Mouse (Mus musculus): ENCODE measurements around the gene Arhgef12. TPM values are rescaled to one million over a fixed set of nuclear protein-coding genes. Genes with fewer than 3 reads are reported as not detected.
A peak's percentile ranks its signal among the peaks of the same experiment; 100 is the strongest.

The Arhgef12 gene
- polyA plus RNA-seq, 1 experiment from 2014 or later, result 20.5 TPM

DNA sequence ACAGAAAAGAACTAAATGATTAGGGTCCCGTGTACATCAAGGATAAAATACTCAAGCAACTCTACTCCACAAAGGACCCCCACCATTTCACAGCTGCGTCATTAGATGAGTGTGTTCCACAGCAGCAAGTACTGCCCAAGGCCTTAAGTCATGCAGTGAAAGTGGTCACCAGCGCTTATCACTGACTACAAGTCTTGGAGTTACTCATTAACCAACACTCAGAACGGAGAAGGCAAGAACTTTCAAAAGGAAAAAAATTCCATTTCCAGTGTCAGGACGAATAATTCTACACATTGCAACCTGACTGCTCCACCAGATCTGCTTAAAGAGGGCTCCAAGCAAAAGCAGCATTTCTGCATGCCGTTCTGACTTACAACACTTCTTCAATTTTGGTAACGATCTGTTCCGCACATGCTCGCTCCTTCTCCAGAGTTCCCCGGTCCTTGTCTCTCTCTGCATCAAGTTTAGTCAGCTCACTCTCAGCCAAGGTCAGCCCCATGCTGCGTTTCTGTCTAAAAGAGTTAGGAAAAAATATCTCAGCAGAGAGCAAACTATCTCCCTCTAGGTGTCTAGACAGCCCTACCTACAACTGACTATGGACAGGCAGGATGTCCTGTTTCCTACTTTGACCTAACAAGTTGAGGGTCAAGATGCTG lies 106.3 kb downstream of the Arhgef12 start:
- no peak overlapping the region for H3K27ac ChIP-seq (replicated peaks in 1 of 2; ENCODE audit: control insufficient read depth in 1 of 2, insufficient read depth in 1 of 2, low read depth in 2 of 2, low read length in 2 of 2)
- no peaks in the 10 kb centered on the region for H3K27me3 ChIP-seq (ENCODE audit: control insufficient read depth, insufficient read depth, low read length)
- H3K9me3 ChIP-seq (ENCODE audit: control insufficient read depth, low read length), result no peaks in the 10 kb centered on the region
- no peak overlapping the region for H3K9ac ChIP-seq (ENCODE audit: low read length)
- H3K4me2 ChIP-seq (ENCODE audit: low read length), result no peak overlapping the region
- no peak for ATAC-seq (ENCODE audit: insufficient number of reproducible peaks, insufficient read depth, low FRiP score, low read depth)
- 89% methylated on average over 11 of the region's 11 CpGs for WGBS
- no peak overlapping the region for H3K4me3 ChIP-seq (ENCODE audit: control insufficient read depth in 1 of 2, insufficient read depth in 1 of 2, low read depth in 1 of 2, low read length in 2 of 2)
- peaks cover 91% of the 10 kb centered on the region for H3K36me3 ChIP-seq (ENCODE audit: control insufficient read depth, insufficient read depth, low read length)
- no peaks in the 10 kb centered on the region for H3K4me1 ChIP-seq (ENCODE audit: control insufficient read depth in 2 of 2, insufficient read depth in 2 of 2, low read length in 2 of 2)

DNA sequence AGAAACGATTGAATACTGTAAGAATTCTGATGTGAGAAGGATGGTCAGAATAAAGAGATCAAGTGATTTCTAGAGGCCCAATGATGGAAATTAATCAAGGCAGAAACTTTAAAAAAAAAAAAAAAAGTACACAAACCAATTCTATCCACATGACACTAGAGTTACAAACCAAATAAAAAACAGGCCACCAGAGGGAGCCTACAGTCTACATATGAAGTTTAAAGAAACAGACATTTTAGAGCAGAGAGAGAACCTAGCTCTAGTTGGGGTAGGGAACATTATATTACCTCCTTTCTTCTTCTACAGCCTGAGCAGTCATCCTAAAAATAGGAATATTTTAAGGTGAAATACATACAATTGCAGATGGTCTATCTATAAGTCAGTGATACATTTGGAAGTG lies 107.0 kb downstream of the Arhgef12 start:
- Histone ChIP-seq H3K27ac (replicated peaks in 1 of 2; ENCODE audit: control insufficient read depth in 1 of 2, insufficient read depth in 1 of 2, low read depth in 2 of 2, low read length in 2 of 2) (no peak overlapping the region), H3K4me3 (ENCODE audit: control insufficient read depth in 1 of 2, insufficient read depth in 1 of 2, low read depth in 1 of 2, low read length in 2 of 2) (no peak overlapping the region), H3K4me1 (ENCODE audit: control insufficient read depth in 2 of 2, insufficient read depth in 2 of 2, low read length in 2 of 2) (no peaks in the 10 kb centered on the region), H3K9me3 (ENCODE audit: control insufficient read depth, low read length) (no peaks in the 10 kb centered on the region), H3K4me2 (ENCODE audit: low read length) (no peak overlapping the region), H3K36me3 (ENCODE audit: control insufficient read depth, insufficient read depth, low read length) (peaks cover 93% of the 10 kb centered on the region), H3K27me3 (ENCODE audit: control insufficient read depth, insufficient read depth, low read length) (no peaks in the 10 kb centered on the region), H3K9ac (ENCODE audit: low read length) (no peak overlapping the region)
- 88% methylated on average over 1 of the region's 1 CpGs for WGBS
- ATAC-seq (ENCODE audit: insufficient number of reproducible peaks, insufficient read depth, low FRiP score, low read depth), result no peak

DNA sequence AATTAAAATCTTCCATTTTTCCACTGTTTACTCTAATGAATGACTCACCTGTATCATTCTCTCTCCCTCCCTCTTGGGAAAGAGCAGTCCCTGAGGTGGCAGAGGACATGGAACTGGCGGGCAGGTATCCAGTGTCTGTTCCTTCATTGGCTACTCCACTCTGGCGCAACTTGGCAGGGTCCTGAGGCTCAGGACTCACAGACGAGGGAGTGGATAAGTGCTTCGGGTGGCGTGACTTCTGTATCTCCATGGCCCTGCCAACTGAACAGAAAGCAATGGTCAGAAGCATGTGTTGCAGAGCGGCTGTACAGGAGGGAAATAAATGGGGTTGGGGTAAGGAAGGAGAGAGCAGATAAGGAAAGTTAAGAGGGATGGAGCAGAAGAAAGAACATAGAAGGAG lies 109.5 kb downstream of the Arhgef12 start:
- no peak overlapping the region for H3K27ac ChIP-seq (replicated peaks in 1 of 2; ENCODE audit: control insufficient read depth in 1 of 2, insufficient read depth in 1 of 2, low read depth in 2 of 2, low read length in 2 of 2)
- no peaks in the 10 kb centered on the region for H3K4me1 ChIP-seq (ENCODE audit: control insufficient read depth in 2 of 2, insufficient read depth in 2 of 2, low read length in 2 of 2)
- ATAC-seq (ENCODE audit: insufficient number of reproducible peaks, insufficient read depth, low FRiP score, low read depth), result no peak
- no peak overlapping the region for H3K9ac ChIP-seq (ENCODE audit: low read length)
- no peaks in the 10 kb centered on the region for H3K9me3 ChIP-seq (ENCODE audit: control insufficient read depth, low read length)
- no peak overlapping the region for H3K4me3 ChIP-seq (ENCODE audit: control insufficient read depth in 1 of 2, insufficient read depth in 1 of 2, low read depth in 1 of 2, low read length in 2 of 2)
- H3K36me3 ChIP-seq (ENCODE audit: control insufficient read depth, insufficient read depth, low read length), result peaks cover 91% of the 10 kb centered on the region
- WGBS, result 80% methylated on average over 6 of the region's 6 CpGs
- H3K27me3 ChIP-seq (ENCODE audit: control insufficient read depth, insufficient read depth, low read length), result no peaks in the 10 kb centered on the region
- H3K4me2 ChIP-seq (ENCODE audit: low read length), result no peak overlapping the region

DNA sequence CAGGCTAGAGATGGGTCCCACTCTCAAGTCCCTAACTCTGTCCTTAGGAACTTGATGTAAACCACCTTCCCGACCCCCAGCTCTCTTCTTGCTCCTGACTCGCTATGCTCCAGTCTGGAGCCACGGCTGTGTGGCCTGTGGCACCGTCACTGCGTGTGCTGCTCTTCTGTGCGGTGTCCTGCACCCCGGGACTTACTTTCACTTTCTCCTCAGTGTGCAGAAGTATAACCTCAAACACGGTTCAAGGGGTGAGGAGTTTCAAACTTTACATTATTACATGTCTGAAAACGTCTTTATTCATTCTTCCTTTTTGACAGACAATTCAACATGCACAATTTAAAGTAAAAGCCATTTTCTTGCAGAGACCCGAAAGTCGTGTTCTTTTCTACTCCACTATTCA lies 111.7 kb downstream of the Arhgef12 start:
- 88% methylated on average over 11 of the region's 11 CpGs for WGBS
- no peak overlapping the region for H3K4me2 ChIP-seq (ENCODE audit: low read length)
- no peaks in the 10 kb centered on the region for H3K4me1 ChIP-seq (ENCODE audit: control insufficient read depth in 2 of 2, insufficient read depth in 2 of 2, low read length in 2 of 2)
- no peaks in the 10 kb centered on the region for H3K9me3 ChIP-seq (ENCODE audit: control insufficient read depth, low read length)
- ATAC-seq (ENCODE audit: insufficient number of reproducible peaks, insufficient read depth, low FRiP score, low read depth), result no peak
- H3K4me3 ChIP-seq (ENCODE audit: control insufficient read depth in 1 of 2, insufficient read depth in 1 of 2, low read depth in 1 of 2, low read length in 2 of 2), result no peak overlapping the region
- H3K27me3 ChIP-seq (ENCODE audit: control insufficient read depth, insufficient read depth, low read length), result no peaks in the 10 kb centered on the region
- H3K27ac ChIP-seq (replicated peaks in 1 of 2; ENCODE audit: control insufficient read depth in 1 of 2, insufficient read depth in 1 of 2, low read depth in 2 of 2, low read length in 2 of 2), result no peak overlapping the region
- H3K36me3 ChIP-seq (ENCODE audit: control insufficient read depth, insufficient read depth, low read length), result peaks cover 90% of the 10 kb centered on the region
- H3K9ac ChIP-seq (ENCODE audit: low read length), result no peak overlapping the region

DNA sequence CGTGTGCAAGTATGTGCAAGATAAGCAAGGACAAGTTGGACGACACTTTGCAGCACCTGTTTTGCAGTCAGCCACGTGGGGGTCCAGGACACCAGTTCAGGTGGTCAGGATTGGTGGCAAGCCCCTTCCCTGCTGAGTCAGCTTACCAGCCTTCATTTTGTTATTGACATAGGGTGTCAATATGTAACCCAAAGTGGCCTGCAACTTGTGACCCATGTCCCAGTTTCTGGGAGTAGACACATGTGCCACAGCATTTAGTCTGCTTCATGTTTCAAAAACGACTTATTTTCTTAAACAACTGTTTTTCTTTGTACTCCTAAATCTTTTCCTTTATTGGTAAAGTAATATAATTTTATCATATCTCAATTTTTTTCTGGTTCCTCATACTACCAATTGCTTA lies 112.3 kb downstream of the Arhgef12 start:
- no peak overlapping the region for H3K27ac ChIP-seq (replicated peaks in 1 of 2; ENCODE audit: control insufficient read depth in 1 of 2, insufficient read depth in 1 of 2, low read depth in 2 of 2, low read length in 2 of 2)
- no peaks in the 10 kb centered on the region for H3K9me3 ChIP-seq (ENCODE audit: control insufficient read depth, low read length)
- H3K36me3 ChIP-seq (ENCODE audit: control insufficient read depth, insufficient read depth, low read length), result peaks cover 90% of the 10 kb centered on the region
- H3K4me1 ChIP-seq (ENCODE audit: control insufficient read depth in 2 of 2, insufficient read depth in 2 of 2, low read length in 2 of 2), result no peaks in the 10 kb centered on the region
- H3K4me3 ChIP-seq (ENCODE audit: control insufficient read depth in 1 of 2, insufficient read depth in 1 of 2, low read depth in 1 of 2, low read length in 2 of 2), result no peak overlapping the region
- no peak overlapping the region for H3K9ac ChIP-seq (ENCODE audit: low read length)
- 89% methylated on average over 4 of the region's 4 CpGs for WGBS
- H3K4me2 ChIP-seq (ENCODE audit: low read length), result no peak overlapping the region
- no peak for ATAC-seq (ENCODE audit: insufficient number of reproducible peaks, insufficient read depth, low FRiP score, low read depth)
- no peaks in the 10 kb centered on the region for H3K27me3 ChIP-seq (ENCODE audit: control insufficient read depth, insufficient read depth, low read length)

DNA sequence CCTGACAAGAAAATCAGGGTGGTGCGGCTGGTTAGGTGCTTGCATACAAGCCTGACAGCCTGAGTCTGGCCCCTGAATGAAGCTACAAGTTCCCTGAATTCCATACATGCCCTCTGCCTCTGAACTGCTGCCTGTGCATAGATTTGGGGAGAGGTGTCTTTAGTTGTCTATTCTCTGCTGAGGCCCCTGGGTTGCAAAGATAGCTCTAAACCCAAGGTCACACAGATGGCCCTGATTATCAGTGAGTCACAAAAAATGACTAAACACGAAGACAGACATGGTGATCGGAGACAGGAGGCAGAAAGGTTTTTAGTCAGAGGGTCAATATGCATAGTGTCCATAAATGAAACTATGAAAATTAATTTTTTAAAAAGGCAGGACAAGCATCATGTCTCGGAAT lies 113.4 kb downstream of the Arhgef12 start:
- H3K4me2 ChIP-seq (ENCODE audit: low read length), result no peak overlapping the region
- no peak for ATAC-seq (ENCODE audit: insufficient number of reproducible peaks, insufficient read depth, low FRiP score, low read depth)
- H3K9me3 ChIP-seq (ENCODE audit: control insufficient read depth, low read length), result no peaks in the 10 kb centered on the region
- H3K4me1 ChIP-seq (ENCODE audit: control insufficient read depth in 2 of 2, insufficient read depth in 2 of 2, low read length in 2 of 2), result no peaks in the 10 kb centered on the region
- H3K27me3 ChIP-seq (ENCODE audit: control insufficient read depth, insufficient read depth, low read length), result no peaks in the 10 kb centered on the region
- H3K4me3 ChIP-seq (ENCODE audit: control insufficient read depth in 1 of 2, insufficient read depth in 1 of 2, low read depth in 1 of 2, low read length in 2 of 2), result no peak overlapping the region
- WGBS, result 57% methylated on average over 4 of the region's 4 CpGs
- peaks cover 88% of the 10 kb centered on the region for H3K36me3 ChIP-seq (ENCODE audit: control insufficient read depth, insufficient read depth, low read length)
- no peak overlapping the region for H3K9ac ChIP-seq (ENCODE audit: low read length)
- 0 out of 4 replicates have a peak overlapping the region, but pooled peaks of 1 of the 2 experiments have one; percentile 9 for H3K27ac ChIP-seq (replicated peaks in 1 of 2; ENCODE audit: control insufficient read depth in 1 of 2, insufficient read depth in 1 of 2, low read depth in 2 of 2, low read length in 2 of 2)

DNA sequence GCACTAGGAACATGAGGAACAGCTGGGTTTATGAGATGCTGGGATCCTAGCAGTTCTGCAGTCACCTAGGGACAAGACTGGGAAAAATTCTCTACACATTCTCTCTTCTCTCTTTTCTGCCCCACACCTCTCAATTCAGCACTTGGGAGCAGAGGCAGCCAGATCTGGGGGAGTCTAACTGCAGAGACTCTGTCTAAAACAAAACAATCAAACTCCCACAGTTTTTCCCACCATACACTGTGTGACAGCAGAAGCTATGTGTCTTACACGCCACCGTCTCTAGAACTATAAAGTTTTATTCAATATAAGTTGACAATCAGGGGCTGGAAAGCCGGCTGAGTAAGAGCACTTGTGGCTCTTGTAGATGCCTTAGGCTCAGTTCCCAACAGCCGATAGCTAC lies 119.1 kb downstream of the Arhgef12 start:
- no peak overlapping the region; the same call in 1 of the 2 replicates for H3K9ac ChIP-seq (ENCODE audit: low read length)
- no peak overlapping the region for H3K27ac ChIP-seq (replicated peaks in 1 of 2; ENCODE audit: control insufficient read depth in 1 of 2, insufficient read depth in 1 of 2, low read depth in 2 of 2, low read length in 2 of 2)
- no peaks in the 10 kb centered on the region for H3K27me3 ChIP-seq (ENCODE audit: control insufficient read depth, insufficient read depth, low read length)
- ATAC-seq (ENCODE audit: insufficient number of reproducible peaks, insufficient read depth, low FRiP score, low read depth), result no peak
- H3K9me3 ChIP-seq (ENCODE audit: control insufficient read depth, low read length), result no peaks in the 10 kb centered on the region
- H3K36me3 ChIP-seq (ENCODE audit: control insufficient read depth, insufficient read depth, low read length), result peaks cover 91% of the 10 kb centered on the region
- H3K4me2 ChIP-seq (ENCODE audit: low read length), result no peak overlapping the region
- no peak overlapping the region for H3K4me3 ChIP-seq (ENCODE audit: control insufficient read depth in 1 of 2, insufficient read depth in 1 of 2, low read depth in 1 of 2, low read length in 2 of 2)
- 87% methylated on average over 4 of the region's 4 CpGs for WGBS
- no peaks in the 10 kb centered on the region for H3K4me1 ChIP-seq (ENCODE audit: control insufficient read depth in 2 of 2, insufficient read depth in 2 of 2, low read length in 2 of 2)

DNA sequence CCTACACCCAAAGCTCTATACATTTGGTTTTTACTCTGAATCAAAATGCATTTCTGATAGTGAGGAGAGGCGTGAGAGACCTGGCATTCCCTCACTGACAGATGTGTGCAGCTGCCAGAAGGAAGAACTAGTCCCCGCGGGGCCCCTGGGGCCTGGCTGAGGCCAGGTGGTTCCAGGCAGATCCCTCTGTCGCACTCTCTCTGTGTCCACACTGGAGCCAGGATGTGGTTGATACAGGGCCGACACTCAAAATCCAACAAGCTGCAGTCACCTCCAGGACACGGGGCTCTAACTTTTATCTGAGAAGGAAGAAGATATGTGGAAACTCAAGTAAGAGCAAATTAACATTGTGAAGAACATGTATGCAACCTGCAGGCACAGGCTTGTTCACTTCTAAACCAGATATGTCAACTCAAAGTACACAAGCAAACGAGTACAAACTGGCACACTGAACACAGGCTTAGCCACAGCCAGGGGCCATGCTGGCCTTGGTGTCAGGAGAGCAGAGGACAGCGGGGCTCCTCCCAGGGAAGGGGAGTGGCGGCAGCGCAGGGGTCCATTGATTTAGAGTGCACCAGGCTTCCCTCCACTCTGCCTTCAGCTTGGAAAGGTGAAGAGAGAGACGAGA lies 138.0 kb downstream of the Arhgef12 start:
- no peaks in the 10 kb centered on the region for H3K9me3 ChIP-seq (ENCODE audit: control insufficient read depth, low read length)
- no peaks in the 10 kb centered on the region for H3K27me3 ChIP-seq (ENCODE audit: control insufficient read depth, insufficient read depth, low read length)
- peaks cover 78% of the 10 kb centered on the region for H3K36me3 ChIP-seq (ENCODE audit: control insufficient read depth, insufficient read depth, low read length)
- no peak overlapping the region for H3K27ac ChIP-seq (replicated peaks in 1 of 2; ENCODE audit: control insufficient read depth in 1 of 2, insufficient read depth in 1 of 2, low read depth in 2 of 2, low read length in 2 of 2)
- H3K9ac ChIP-seq (ENCODE audit: low read length), result no peak overlapping the region
- WGBS, result 63% methylated on average over 11 of the region's 11 CpGs
- no peak overlapping the region for H3K4me2 ChIP-seq (ENCODE audit: low read length)
- no peak overlapping the region for H3K4me3 ChIP-seq (ENCODE audit: control insufficient read depth in 1 of 2, insufficient read depth in 1 of 2, low read depth in 1 of 2, low read length in 2 of 2)
- ATAC-seq (ENCODE audit: insufficient number of reproducible peaks, insufficient read depth, low FRiP score, low read depth), result no peak
- peaks cover 0 to 2% of the 10 kb centered on the region in 2 experiments; a peak in 2 of 4 replicates for H3K4me1 ChIP-seq (ENCODE audit: control insufficient read depth in 2 of 2, insufficient read depth in 2 of 2, low read length in 2 of 2)
